Mouse (Mus musculus) adipocyte (in vitro differentiated cells): ENCODE measurements at regions not wholly inside any gene's neighbourhood (a gene's known extent, or its start where the extent isn't known, plus 50 kb on each side); places are given as distances from the start of the nearest gene placed in this dataset.

ENCODE experiments used
- DNase-seq: peaks from one replicate; pipeline ENCODE4 v3.0.0-alpha.2; 2016; ENCODE audit warnings: low spot score

DNA sequence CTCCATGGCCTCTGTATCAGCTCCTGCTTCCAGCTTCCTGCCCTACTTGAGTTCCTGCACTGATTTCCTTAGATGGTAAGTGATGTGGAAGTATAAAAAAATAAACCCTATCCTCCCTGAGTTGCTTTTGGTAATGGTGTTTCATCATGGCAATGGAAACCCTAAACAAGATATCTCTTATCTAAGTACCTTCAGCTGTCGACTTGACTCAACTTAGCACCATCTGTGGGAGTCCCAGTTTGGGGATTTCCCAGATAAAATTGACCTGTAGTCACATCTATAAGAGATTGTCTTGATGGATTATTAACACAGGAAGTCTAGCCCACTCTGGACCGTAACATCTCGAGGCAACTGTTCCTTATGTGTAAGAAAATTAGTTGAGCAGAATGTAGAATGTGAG lies 570.2 kb upstream of the Gm10306 start:
- DNase-seq, result no peak

DNA sequence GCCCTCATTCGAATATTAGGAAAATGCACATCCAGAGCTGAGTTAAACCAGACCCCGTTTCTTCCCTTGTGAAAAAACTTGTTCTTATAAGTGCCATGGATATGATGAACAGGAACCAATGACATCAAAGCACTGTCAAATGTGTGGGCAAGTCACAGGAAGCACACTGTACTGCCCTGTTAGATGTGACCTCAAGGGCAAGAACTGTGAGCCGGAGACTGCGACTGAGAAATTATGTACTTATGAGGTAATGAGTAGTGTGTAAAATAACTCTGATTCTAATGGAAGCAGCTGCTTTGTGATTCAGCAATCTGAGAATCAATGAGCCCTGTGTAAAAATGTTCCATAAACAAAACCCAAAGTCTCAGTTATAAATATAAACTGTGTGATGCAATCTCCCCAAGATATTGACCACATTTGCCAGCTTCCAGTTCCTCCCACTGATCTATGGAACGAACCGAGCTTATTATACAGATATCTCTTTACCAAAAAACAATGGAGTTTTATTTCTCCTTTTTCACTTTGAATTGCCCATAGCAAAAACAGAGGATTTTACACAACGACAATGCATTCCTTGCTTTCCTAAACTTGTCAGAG lies 566.0 kb upstream of the Gm10306 start:
- no peak for DNase-seq

DNA sequence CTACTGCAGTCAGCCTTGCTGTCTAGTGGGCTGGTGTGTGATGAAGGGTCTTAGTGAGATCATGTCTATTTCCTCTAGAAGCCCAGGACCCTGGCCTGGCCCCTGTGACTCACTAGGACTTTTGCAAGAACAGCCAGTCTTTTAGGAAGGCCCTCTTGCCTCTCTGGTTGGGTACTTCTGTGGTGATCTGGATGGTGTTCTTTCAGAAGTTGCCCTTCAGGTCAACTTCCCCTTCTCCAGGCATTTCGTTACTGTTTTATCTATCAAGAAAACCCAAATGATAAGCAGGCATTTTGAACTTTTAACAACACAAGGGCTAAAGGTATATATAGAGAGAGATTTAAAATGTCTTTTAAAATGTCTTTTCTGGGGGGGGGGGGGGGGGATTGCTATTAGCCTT lies 550.5 kb upstream of the Gm10306 start:
- no peak for DNase-seq

DNA sequence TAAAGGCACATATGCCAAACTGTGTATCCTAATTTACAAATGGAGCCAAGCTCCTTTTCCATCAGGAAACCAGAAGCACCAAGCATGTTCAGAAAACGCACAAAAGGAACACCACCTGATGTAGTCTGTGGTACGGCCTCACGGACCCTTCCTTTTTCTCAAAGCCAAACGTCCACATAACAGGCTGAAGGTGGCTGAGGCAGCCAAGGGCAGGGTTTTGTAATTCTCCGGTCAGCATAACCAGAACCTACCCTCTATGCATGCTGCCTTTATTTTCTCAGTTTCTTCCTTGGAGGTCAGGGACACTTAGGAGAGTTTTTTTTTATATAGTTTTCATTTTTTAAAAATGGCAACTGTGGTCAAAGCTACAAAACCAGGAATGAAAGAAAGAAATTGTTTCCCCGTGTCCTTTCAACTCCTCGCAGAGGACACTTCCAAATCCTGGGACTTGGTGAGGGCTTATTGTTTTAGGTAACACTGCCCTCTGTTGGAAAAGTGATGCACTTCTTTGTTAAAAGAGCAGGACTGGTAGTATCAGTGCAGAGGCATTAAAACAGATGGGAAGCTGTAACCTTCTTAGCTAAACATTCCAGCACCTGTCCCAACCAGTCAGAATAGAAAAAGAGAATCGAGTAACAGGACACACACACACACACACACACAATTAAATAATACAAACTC lies 549.1 kb upstream of the Gm10306 start:
- DNase-seq, result peak; percentile 78

DNA sequence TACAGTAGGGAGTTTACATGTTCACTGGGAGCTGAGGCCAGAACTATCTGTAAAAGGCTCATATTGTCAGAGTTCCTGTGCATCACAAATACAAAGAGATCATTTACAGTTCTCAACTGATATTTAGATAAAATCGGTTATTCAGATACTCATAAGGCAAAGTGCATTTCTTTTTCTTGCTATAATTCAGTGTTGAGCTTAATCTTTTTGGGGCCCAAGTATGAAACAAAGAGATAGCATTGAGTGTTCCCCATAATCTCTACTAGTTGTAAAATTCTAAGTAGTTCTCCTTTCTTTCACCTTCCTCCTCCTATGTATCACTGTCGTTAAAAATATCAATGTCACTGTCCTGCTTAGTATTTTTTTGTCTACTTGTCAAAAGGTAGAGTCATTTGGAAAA lies 540.6 kb upstream of the Gm10306 start:
- DNase-seq, result no peak

DNA sequence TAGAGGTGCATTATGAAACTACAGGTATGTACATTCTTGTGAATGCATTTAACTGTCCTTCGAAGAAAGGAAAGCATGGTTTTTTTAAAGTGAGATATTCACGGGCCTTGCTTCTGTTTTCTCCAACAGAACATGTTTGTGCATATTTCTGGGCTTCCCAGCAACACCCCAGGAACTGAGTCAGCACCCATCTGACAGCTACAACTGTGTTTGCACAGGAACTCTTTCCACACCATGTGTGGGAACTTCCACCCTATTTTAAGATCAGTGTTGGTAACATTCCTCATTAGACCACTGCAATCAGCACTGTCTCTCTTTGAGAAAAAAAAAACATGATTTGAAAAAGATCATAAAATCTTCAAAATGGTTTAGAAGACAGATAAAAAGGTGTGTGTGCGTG lies 538.6 kb upstream of the Gm10306 start:
- DNase-seq, result no peak

DNA sequence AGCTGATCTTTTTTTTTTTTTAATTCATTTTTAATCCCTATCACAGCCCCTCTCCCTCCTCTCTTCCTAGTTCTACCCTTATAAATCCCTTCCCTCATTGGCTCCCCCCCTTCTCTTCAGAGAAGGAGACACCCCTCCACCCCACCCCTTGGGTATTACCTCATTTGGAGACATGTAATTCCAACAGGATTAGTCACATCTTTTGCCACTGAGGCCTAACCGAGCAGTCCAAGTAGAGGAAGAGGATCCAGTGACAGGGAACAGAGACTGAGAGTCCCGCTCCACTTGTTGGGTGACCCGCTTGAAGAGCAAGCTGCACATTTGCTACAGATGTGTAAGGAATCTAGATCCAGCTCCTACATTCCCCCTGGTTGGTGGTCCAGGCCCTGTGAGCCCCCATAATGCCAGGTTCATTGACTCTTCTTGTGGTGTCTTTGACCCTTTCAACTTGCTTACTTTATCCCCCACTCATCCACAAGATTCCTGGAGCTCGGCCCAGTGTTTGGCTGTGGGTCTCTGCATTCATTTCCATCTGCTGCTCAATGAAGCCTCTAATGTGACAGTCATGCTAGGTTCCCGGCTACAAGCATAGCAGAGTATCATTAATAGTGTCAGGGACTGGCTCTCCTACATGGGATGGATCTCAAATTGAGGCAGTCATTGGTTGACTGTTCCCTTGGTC lies 506.6 kb upstream of the Gm10306 start:
- no peak for DNase-seq

DNA sequence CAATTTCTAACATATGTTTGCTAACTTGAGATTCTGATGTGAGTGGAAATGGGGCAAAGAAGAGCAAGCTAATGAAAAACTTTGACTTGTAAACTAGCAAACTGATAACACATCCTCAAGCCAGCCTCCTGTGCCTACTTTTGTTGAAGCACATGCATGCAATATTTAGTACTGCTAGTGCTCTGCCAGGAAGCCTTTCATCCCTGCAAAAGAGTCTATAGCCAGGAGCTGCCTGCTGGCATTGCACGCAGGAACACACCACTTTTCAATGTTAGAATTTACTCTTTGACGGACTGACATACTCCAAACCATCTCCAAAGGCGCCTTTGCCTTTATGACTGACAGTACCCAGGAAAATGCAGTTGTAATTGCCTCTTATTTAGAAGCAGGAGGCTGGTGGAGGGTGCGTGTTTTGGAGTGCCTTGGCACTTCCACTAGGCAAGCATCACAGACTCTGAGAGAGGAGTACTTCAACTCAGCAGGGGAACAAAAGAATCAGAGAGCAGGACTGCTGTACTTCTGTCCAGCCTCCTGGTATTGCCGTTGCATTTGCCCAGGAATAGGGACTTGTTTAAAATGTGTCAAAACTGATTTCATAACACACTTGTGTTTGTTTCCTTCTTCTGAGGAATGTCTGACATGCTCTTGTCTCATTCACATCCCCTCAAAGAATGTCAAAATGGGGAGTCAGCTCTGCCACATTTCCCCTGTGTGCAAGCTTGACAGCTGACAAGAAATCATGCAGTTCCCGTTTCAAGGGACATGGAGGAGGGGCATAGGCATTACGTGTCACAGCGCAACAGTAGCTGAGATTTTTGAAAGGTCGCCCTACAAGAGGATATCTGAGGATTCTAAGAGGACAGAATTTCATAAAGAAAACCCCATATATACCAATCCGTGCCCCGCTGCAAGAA lies 503.8 kb upstream of the Gm10306 start:
- no peak for DNase-seq

DNA sequence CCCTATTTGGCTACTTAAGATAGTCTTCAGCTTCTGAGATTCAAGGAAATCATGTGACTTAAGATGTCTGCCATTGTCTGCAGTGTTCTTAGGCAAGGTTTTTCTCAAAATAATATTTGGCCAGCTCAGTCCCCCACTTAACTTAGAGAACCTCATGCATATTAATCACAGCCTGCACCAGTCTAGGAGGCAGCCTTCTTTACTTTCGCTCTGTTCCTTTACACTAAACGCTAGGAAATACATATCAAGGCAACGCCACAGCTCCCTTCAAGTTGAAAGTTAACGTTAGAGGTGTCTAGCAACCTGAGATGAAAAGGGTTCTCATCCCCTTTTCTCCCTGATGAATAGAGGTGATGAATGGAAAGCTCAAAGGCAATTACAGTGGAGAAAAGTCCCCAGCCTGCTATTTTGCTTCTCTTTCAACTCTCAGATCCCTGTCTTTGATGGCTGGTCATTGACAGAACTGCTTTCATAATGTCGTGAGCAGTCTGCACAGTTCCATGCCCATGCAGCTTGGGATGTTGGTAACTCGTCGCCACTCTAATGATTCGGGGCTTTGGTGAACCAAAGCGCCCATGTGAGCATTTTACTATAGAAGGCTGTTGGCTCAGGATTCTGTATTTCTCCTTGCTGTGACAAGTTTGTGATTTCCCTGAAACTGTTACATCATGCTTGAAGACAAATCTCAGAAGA lies 483.0 kb upstream of the Gm10306 start:
- no peak for DNase-seq

DNA sequence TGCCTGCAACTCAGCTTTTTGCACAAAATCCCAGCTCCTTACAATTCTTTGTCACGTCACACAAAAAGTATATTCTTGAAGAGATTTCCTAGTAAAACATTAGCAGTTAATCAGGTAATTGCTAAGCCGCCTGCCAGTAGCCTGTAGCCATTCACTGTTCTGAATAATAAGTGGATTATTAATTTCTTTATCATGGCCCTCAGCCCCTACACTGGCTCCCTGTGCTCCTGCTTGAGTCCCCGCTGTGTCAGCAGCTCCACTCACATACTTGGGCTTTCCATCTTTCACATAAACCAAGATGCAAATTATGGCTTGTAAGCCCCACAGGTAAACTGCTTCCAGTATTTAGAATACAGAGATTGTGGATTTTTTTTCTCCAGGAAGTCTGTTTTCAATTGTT lies 473.5 kb upstream of the Gm10306 start:
- no peak for DNase-seq

DNA sequence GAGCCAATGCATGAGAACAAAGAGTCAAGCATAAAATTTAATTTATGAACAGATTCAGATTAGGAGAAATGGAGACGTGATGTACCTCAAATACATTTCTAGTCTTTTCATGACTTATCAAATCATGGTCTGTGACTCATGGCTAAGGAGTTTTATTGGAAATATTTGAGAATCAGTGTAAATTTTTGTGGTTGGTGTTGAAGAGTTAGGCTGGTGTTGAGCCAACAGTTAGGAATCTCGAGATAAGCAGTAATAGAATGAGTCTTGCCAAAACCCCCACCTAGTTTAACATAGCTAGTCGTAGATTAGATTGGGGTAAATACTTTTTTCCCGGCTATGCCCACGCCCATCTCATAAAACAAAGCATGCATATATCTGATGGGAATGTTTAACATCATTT lies 462.0 kb upstream of the Gm10306 start:
- DNase-seq, result no peak

DNA sequence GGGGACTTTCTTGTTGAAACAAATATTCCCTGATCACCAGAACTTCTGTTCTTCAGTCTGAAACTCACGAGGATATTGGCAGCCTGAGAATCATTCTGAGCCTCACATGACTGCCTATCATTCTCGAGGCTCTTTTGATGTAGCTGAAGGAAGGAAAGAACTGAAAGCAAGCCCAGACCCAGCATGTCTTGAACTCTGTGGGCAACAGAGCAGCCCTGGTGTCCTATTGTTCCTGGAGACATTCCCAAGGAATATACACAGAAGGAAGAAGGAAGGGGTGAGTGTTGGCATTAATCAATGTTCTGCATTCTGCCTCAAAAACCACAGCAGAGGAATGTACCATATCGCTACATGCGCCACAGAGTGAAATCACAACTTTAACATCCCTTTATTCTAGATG lies 449.4 kb upstream of the Gm10306 start:
- no peak for DNase-seq

DNA sequence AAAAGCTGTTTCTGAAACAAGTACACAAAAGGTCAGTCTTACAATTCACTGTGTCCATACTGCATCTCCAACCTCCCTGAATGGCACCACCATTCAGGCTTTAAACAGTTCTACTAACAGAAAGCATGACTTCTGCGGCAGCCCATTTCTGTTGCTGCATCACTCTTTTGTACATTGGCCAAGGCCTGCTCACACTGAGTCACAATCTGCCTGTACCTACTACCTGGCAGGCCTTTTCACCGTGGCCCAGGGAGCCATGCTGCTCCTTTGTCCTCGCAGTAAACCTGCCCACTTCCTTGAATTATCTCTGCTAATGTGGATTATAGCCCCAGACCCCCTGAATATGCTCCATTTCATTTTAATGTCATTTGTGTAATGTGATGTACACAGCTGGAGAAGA lies 439.5 kb upstream of the Gm10306 start:
- DNase-seq, result no peak

DNA sequence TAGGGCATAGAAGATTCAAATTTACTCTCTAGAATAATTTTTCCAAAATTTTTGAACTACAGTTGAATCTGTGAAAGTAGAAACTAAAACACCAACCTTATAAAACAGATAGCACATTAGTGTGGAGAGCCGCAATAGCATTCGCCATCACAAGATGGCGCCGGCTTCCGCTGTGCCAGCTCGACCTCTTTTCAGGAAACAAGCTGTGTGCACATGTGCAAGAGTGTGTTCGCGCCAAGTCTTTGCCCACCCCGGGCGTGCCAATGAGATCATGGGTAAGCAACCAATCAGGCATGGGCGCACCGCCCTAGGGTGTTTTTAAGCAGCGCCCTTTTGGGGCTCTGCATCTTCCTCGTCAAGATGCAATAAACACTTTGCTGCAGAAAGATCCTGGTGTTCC lies 432.2 kb upstream of the Gm10306 start:
- no peak for DNase-seq

DNA sequence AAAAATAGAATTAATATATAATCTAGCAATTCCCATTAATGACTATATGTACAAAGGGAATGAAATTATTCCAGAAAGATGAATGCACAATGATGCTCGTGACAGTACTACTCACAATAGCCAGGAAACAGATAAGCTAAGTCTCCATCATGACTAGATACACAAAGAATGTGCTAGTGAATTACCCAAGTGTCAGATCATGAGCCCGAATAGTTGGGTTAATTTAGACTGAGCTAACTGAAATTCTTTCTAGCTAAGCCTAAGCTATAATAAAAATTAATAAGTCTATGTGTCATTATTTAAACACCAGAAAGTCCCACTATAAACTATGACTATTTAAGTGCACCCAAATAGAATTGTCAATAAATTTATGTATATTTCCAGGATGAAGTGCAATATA lies 418.4 kb upstream of the Gm10306 start:
- no peak for DNase-seq

DNA sequence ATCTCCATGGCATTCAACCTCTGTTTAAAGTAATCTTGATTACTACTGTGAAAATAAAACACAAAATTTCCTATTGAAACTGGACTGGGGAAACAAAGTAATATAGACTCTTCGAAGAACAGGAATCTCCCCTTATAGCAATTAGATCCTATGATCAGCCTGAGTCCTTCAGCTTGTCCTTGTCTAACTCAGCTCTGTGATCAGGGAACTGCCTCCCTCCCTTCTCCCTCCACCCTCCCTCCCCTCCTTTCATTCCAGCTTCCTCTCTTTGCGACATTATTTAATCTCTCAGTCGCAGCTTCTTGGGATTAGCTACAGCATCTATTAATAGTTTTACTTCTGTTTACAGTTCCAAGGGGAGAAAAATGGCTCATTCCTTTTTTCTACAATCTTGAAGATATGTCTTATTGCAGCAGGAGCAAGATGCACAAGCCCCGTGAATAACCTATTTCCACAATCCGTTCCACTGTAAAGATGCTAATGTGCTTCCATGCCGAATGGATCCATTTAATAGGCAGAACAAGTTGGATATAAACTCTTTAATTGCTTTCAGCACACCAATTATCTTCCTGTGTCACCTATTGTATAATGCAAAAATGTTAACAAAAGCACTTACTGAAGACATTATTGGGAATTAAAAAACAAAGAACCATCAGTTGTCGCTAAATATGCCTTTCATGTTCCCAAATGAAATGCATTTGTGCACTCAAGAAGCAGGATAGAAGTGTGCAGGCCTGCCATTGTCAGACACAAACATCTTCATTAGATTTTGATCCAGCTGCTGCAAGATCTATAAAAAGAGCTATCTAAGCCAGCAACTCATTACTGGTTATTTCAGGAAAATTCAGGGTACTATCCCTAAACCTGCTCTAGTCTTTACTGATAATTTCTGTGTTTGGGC lies 411.2 kb upstream of the Gm10306 start:
- no peak for DNase-seq

DNA sequence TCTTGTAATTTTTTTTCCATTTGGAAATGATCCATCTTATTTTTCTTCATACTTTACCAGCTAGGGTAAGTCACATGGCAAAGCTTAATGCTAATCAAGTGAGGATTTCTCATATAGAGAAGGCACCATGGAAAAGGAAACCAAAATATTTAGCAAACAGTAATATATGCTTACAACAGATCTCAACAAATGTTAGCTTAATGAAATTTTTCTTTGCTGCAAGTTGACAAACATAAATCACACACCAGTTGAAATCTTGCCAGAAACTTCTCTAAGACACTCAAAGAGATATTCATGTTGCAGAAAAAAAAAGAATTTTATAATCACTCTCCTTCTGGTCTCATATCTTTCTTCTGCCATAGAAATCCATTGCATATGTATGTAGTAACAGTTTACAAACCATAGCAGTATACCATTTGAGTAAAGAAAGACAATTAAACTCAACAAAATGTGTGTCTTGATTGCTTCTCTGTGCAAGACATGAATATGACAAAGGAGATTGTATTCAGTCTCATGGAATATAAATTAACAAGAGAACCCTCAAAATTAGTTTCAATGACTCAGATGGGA lies 408.3 kb upstream of the Gm10306 start:
- peak; percentile 46 for DNase-seq

DNA sequence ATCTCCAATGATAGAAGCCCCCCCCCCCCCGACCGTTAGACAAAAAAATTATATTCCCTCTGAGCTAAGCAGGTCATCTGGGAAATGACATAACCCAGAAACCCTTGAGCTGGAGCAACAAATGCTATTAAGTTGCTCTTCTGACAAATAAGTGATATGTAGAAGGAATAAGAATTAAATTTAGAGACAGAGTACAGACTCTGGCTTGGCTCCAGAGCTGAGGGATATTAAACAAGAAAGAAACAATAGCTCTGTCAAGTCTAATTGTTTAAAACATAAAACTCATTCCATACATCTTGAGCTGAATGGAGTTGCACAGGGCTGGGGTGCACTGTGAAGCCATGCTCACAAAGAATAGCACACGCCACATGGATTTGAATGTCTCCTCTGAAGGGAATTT lies 407.3 kb upstream of the Gm10306 start:
- no peak for DNase-seq

DNA sequence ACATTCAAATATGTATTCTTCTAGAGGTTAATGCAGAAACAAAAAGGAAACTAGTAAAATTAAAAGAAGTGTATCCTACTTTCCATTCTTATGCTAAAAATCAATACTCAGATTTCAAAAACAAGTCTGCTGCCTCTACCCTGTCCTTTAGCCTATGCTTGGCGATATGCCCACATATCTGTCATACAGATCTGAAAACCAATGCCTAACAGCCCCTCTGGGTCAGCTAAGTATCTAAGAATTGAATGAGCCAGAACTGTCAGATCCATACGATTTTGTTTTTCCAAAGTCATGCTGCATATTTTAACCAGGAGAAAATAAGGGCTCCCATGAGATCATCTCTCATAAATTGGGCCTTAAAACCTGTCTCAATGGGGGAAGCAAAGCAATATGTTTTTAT lies 395.7 kb upstream of the Gm10306 start:
- no peak for DNase-seq

DNA sequence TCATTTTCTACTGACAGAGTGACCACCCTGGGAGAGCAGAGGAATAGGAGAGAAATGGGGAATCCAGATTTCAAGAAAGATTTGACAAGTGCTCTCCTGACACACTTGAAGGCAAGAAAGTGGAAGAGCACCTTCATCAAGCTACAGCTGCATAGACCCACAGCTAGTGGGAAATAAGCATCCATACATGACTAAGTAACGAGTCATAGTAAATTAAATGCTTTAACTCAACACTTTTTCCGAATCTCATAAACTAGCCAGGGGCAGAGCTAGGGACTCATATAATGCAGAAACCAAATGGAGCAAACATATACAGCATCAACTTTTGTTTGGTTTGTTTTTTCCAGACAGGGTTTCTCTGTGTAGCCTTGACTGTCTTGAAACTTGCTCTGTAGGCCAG lies 383.2 kb upstream of the Gm10306 start:
- DNase-seq, result no peak

DNA sequence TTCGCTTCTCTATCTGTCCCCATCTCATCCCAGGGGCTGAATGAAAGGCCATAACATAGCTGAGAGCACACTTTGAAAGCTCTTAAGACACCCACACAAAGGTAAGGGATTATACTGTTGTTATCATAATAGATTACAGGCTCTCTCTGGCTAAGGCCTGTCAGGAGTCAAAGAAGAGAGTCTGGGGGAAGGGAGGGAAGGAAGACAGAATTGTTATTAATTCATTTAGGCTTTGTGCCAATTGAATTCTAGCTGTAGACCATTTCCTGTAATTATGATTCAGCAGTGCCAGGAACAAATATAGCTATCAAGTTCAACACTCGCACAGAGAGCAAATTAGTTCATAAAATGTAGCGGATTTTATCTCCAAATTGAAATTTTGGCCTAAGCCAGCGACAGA lies 369.3 kb upstream of the Gm10306 start:
- no peak for DNase-seq
